Mouse (Mus musculus) stomach, postnatal 0 days (tissue): Measurements from ENCODE around the gene Rpl10. TPM values are rescaled to one million over a fixed set of nuclear protein-coding genes. Genes with fewer than 3 reads are reported as not detected.

Experiments
- ATAC-seq: fragments of 200-750 bp; cut with Nextera tagmentation; 2 replicates; pipeline ENCODE4 v1.8.0; 2017; ENCODE audit not compliant: low FRiP score, low TSS enrichment
- DNase-seq: peaks from one replicate; pipeline ENCODE4 v3.0.0-alpha.2; 2016; ENCODE audit warnings: low spot score
- H3K27ac ChIP-seq: fragments of 300-500 bp; sonication (generic); replicated peaks from 2 replicates; pipeline ENCODE4 v1.5.1; 2014; ENCODE audit warnings: mild to moderate bottlenecking, control low read depth
- H3K27me3 ChIP-seq: fragments of 300-500 bp; sonication (generic); 2 replicates; pipeline ENCODE4 v1.6.1; 2014; ENCODE audit warnings: low read length; ENCODE audit not compliant: control insufficient read depth, insufficient read depth
- H3K36me3 ChIP-seq: fragments of 300-500 bp; sonication (generic); 2 replicates; pipeline ENCODE4 v1.6.1; 2014; ENCODE audit warnings: low read length, mixed read lengths; ENCODE audit not compliant: control insufficient read depth, insufficient read depth
- H3K4me1 ChIP-seq: fragments of 300-500 bp; sonication (generic); replicated peaks from 2 replicates; pipeline ENCODE4 v1.6.1; 2014; ENCODE audit warnings: antibody characterized with exemption; ENCODE audit not compliant: control insufficient read depth, insufficient read depth
- H3K4me2 ChIP-seq: fragments of 300-500 bp; sonication (generic); replicated peaks from 2 replicates; pipeline ENCODE4 v1.6.1; 2014; ENCODE audit warnings: low read depth, mild to moderate bottlenecking, control low read depth, moderate library complexity
- H3K4me3 ChIP-seq: fragments of 300-500 bp; sonication (generic); 2 replicates; pipeline ENCODE4 v1.5.1; 2014; ENCODE audit warnings: low read depth, low read length, control low read depth
- H3K9ac ChIP-seq: fragments of 300-500 bp; sonication (generic); 2 replicates; pipeline ENCODE4 v1.6.1; 2014; ENCODE audit warnings: mild to moderate bottlenecking, low read length, control low read depth, mixed read lengths
- H3K9me3 ChIP-seq: fragments of 300-500 bp; sonication (generic); 2 replicates; pipeline ENCODE4 v1.6.1; 2016; ENCODE audit warnings: low read length; ENCODE audit not compliant: control insufficient read depth
- CTCF ChIP-seq: IDR thresholded peaks from 2 replicates; pipeline ENCODE4 v1.5.1; 2016; ENCODE audit warnings: antibody characterized with exemption, low read depth, mild to moderate bottlenecking, moderate library complexity
- EP300 ChIP-seq: optimal IDR thresholded peaks from 2 replicates; pipeline ENCODE3; 2016; ENCODE audit warnings: antibody characterized with exemption
- WGBS: fragments of 180-500 bp; shearing (Covaris S2); extraction: QIAGEN DNeasy Blood & Tissue Kit; methylation state at CpG from one replicate; pipeline ENCODE4 v1.1.7; 2014; 5-methylcytosine and 5-hydroxymethylcytosine counted together
- polyA plus RNA-seq: library from polyadenylated mRNA; unstranded; fragments of >200 nt; fragmentation: Nextera tagmentation; extraction: Ambion mirVana; gene quantifications from 2 replicates; pipeline ENCODE4 v1.2.1, GENCODE M21; 2015

Gene Rpl10
- polyA plus RNA-seq, 1 experiment from 2014 or later, result 762 TPM

DNA sequence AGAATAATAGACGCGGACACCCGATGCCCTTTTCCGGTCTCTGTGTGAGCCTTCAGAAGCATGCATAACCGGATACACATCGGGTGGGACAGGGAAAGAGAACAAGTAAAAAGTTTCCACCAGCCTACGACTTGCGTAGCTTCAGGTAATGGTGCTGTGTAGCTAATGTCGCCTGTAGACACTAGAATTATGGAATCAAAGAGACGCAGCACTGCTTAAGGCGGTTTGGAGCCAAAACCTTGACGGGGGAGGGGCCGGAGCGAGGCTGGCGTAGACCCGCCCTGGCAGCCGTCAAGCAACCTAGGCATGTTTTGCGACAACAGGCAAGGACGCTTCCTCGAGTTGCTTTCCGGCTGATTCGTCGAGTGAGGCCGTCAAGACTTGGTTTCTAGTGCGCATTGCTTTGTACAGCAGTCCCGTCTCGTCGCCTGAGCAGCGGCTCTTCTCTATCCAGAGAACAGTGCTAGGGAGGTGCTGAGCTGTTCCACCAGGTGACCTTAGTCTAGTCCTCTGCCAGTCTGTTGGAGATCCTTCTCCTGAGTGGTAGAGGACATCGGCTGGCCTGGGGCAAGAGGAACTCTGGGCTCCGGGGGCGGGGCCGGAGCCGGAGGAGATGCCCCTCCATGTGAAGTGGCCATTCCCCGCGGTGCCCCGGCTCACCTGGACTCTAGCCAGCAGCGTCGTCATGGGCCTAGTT is 11.9 kb downstream of the Rpl10 start:
- peak overlapping the region; percentile 52 for H3K4me3 ChIP-seq
- H3K9ac ChIP-seq, result peak overlapping the region; percentile 75
- H3K36me3 ChIP-seq, result no peaks in the 10 kb centered on the region
- peak overlapping the region; percentile 60 for H3K4me2 ChIP-seq
- 22% methylated on average over 39 of the region's 39 CpGs for WGBS
- TF ChIP-seq EP300 (no peak), CTCF (no peak)
- H3K4me1 ChIP-seq, result no peaks in the 10 kb centered on the region
- H3K9me3 ChIP-seq, result no peaks in the 10 kb centered on the region
- ATAC-seq (peak; percentile 67), DNase-seq (peak; percentile 87)
- no peaks in the 10 kb centered on the region for H3K27me3 ChIP-seq
- peak overlapping the region; percentile 89 for H3K27ac ChIP-seq

- Histone ChIP-seq H3K27me3 (no peaks in the 10 kb centered on the region), H3K36me3 (no peaks in the 10 kb centered on the region), H3K27ac (peak overlapping the region; percentile 89), H3K4me2 (peak overlapping the region; percentile 60), H3K4me1 (no peaks in the 10 kb centered on the region), H3K9ac (peak overlapping the region; percentile 75), H3K4me3 (peak overlapping the region; percentile 52), H3K9me3 (no peaks in the 10 kb centered on the region)
- WGBS, result 35% methylated on average over 5 of the region's 5 CpGs
- DNase-seq, result no peak
- TF ChIP-seq EP300, result no peak
- TF ChIP-seq CTCF, result no peak
- ATAC-seq, result peak; percentile 45
Measured at GRCm38 (mm10) chrX:74283092-74283437, 12.5 kb downstream of the Rpl10 start.

DNA sequence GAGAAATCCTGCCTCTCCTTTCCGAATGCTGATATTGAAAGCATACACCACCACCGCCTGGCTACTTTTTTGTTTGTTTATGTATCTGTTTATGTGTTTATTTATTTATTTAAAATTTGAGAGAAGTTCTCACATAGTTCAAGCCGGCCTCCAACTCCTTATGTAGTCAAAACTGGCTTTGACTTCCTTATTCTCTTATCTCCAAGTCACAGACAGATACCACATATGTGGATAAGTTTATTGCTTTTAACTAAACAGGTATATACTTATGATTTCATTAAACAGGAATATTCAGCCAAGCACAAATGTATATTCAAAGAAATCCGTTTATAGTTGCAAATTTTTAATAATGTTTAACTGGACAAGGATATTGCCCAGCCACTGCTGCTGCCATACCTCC is 22.8 kb downstream of the Rpl10 start:
- ATAC-seq (no peak), DNase-seq (no peak)
- no peaks in the 10 kb centered on the region for H3K27me3 ChIP-seq
- H3K27ac ChIP-seq, result no peak overlapping the region
- H3K9me3 ChIP-seq, result no peaks in the 10 kb centered on the region
- H3K36me3 ChIP-seq, result no peaks in the 10 kb centered on the region
- no peak for TF ChIP-seq CTCF
- no peak for TF ChIP-seq EP300
- H3K4me3 ChIP-seq, result no peak overlapping the region
- H3K9ac ChIP-seq, result no peak overlapping the region
- no peak overlapping the region for H3K4me2 ChIP-seq
- H3K4me1 ChIP-seq, result no peaks in the 10 kb centered on the region
- 65% methylated on average over 4 of the region's 4 CpGs for WGBS

DNA sequence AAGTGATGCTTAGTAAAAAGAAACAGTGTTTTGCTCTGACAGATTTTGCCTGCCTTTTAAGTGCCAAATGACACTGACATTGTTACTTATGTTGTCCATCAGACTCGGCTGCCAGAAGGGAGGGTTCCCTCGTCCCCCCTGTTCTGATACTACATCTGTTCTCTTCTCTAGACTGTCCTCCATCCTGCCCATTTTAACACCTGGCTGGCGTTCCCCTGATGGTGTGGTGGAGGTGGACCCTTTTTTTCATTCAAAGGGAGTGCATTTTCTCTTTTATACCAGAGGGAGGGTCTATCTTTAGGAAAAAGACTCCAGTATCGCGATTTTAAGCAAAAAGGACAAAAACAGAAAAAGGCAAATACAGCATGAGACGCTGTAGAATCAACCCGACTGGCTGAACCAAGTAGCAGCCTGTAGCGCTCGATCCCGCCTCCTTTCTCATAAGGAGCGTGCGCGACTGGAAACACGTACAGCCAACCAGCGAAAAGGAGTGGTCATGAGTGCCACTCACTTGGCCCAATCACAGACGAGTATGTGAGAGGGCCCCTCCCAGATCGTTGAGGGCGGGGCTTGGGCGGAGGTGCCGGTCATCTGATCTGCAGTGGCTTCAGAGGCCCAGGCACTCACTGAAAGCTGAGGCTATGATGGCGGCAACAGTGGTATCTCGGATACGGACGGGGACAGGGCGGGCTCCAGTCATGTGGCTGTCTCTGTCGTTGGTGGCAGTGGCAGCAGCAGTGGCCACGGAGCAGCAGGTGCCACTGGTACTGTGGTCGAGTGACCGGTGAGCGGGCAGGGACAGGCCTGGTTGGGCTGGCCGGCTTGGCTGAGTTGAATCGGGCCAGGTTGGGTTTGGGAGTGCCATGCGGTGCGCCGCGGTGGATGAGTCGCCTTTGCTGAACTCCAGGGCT is 26.2 kb downstream of the Rpl10 start, which contains the start of gene Atp6ap1:
Gene Atp6ap1 (plus strand): TSS at position 560 of the 911 bp plus-strand sequence.
- TF ChIP-seq EP300 (no peak), CTCF (no peak)
- 11% methylated on average over 28 of the region's 37 CpGs for WGBS
- H3K36me3 ChIP-seq, result no peaks in the 10 kb centered on the region
- H3K4me3 ChIP-seq, result peak within 1 kb of the TSS; percentile 56
- H3K27ac ChIP-seq, result peak within 1 kb of the TSS; percentile 73
- H3K9me3 ChIP-seq, result no peaks in the 10 kb centered on the region
- peak within 1 kb of the TSS; percentile 55 for H3K4me2 ChIP-seq
- H3K27me3 ChIP-seq, result no peaks in the 10 kb centered on the region
- DNase-seq (peak; percentile 94), ATAC-seq (peak; percentile 98)
- peak within 1 kb of the TSS; percentile 77 for H3K9ac ChIP-seq
- no peaks in the 10 kb centered on the region for H3K4me1 ChIP-seq

DNA sequence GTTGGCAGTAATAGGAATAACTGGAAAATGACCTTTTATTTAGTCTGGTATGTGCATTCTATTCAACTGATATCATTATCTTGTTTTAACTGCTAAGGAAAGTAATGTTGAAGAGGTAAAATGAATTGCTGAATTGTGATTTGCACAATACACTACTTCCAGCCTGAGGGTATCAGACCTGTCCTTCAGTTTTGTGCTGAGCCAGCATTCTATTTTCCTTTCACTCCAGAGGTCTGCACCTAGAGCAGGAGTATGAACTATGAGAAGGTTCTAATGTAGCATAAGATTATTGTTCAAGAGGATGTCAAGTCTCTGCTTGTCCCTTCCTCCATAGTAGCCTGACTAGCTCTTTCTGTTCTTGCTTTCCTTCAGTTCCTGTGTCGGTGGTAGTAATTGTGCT is 27.7 kb downstream of the Rpl10 start:
- TF ChIP-seq CTCF (no peak), EP300 (no peak)
- ATAC-seq (no peak), DNase-seq (no peak)
- 68% methylated on average over 1 of the region's 1 CpGs for WGBS
- no peaks in the 10 kb centered on the region for H3K27me3 ChIP-seq
- H3K4me2 ChIP-seq, result no peak overlapping the region
- H3K36me3 ChIP-seq, result no peaks in the 10 kb centered on the region
- no peak overlapping the region for H3K9ac ChIP-seq
- no peak overlapping the region for H3K4me3 ChIP-seq
- no peak overlapping the region for H3K27ac ChIP-seq
- no peaks in the 10 kb centered on the region for H3K4me1 ChIP-seq
- H3K9me3 ChIP-seq, result no peaks in the 10 kb centered on the region

DNA sequence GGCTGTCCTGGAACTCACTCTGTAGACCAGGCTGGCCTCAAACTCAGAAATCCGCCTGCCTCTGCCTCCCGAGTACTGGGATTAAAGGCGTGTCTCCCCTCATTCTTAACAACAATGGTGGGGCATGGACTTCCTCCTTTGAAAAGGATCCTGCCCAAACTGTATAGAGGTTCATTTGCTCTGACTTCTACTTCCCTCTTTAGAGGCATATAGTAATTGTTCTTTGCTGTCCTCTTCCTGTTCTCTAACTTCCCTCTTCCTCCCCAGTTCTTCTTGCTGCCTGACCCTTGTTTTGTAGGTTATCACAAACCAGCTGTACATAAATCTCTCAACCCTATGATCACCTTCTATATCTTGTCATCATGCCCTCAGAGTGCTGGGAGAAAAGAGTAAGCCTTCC is 29.1 kb downstream of the Rpl10 start:
- no peak for DNase-seq
- 73% methylated on average over 3 of the region's 3 CpGs for WGBS

More for the DNA sequence above, 29.1 kb downstream of the Rpl10 start:
- Histone ChIP-seq H3K36me3 (no peaks in the 10 kb centered on the region), H3K27ac (no peak overlapping the region), H3K4me3 (no peak overlapping the region), H3K4me2 (no peak overlapping the region), H3K9me3 (no peaks in the 10 kb centered on the region), H3K9ac (no peak overlapping the region), H3K4me1 (no peaks in the 10 kb centered on the region), H3K27me3 (no peaks in the 10 kb centered on the region)
- TF ChIP-seq EP300, result no peak
- no peak for TF ChIP-seq CTCF
- ATAC-seq, result no peak
